ENCODE assay signal across 29 mouse cellular contexts in the genomic region with DNA sequence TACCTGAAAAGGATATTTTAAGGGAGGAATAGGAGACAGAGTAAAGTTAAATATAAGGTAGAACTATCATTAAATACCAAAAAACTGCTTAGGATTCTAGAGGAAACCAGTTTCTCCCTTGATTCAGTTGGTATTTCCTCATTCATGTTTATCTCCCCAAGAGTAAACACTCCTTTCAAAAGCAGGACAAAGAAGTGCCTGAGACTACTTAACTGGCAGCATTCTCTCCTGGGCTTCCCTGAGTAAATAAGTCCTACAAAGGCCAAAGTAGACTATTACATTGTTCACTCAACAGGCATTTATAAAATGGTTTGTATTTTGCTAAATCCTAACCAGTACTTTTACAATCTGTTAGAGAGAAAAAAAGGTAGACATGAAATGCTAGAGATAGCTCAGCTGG. TPM values are rescaled to one million over a fixed set of nuclear protein-coding genes. Genes with fewer than 3 reads are reported as not detected.
DNase-seq lines count a peak whose midpoint lies in the region; ATAC-seq and TF ChIP-seq lines count a peak whose summit lies in the region.
"Had no signal": no experiment of that assay in that cellular context is flagged by ENCODE, and none has a peak within 500 bp of the region (broad histone marks: within the 10 kb centered on the region; RNA-seq: fewer than 3 reads in every experiment).

No protein-coding gene starts in this region.

- H3K9me3 ChIP-seq in heart, postnatal 0 days (replicated peaks; ENCODE audit: control insufficient read depth, low read length): no peaks in the 10 kb centered on the region
- H3K9me3 ChIP-seq in heart, embryonic 12.5 days (replicated peaks): no peaks in the 10 kb centered on the region
- H3K9me3 ChIP-seq in lung, postnatal 0 days (ENCODE audit: low read length): no peaks in the 10 kb centered on the region
- no peaks in the 10 kb centered on the region for H3K9me3 ChIP-seq in stomach, postnatal 0 days (ENCODE audit: control insufficient read depth, low read length)
- H3K9me3 ChIP-seq: embryonic facial prominence, embryonic 10.5 days; embryonic facial prominence, embryonic 15.5 days; heart, embryonic 13.5 days; intestine, embryonic 15.5 days; limb, embryonic 12.5 days had no signal

- no peak overlapping the region for H3K9ac ChIP-seq in heart, postnatal 0 days (replicated peaks; ENCODE audit: low read depth, low read length)
- H3K9ac ChIP-seq in heart, embryonic 12.5 days: no peak overlapping the region
- H3K9ac ChIP-seq in lung, postnatal 0 days (replicated peaks; ENCODE audit: low read depth): no peak overlapping the region
- H3K9ac ChIP-seq in stomach, postnatal 0 days (ENCODE audit: low read length): no peak overlapping the region
- H3K9ac ChIP-seq: embryonic facial prominence, embryonic 15.5 days; heart, embryonic 13.5 days; intestine, embryonic 15.5 days; limb, embryonic 12.5 days had no signal

- ATAC-seq in heart, postnatal 0 days (ENCODE audit: insufficient read depth, low read depth): no peak
- no peak for ATAC-seq in heart, embryonic 12.5 days (ENCODE audit: insufficient number of reproducible peaks, low FRiP score)
- peak; percentile 32; the same call in 1 of the 2 replicates for ATAC-seq in lung, postnatal 0 days
- peak; percentile 56; the same call in 1 of the 2 replicates for ATAC-seq in stomach, postnatal 0 days (ENCODE audit: low FRiP score, low TSS enrichment)
- ATAC-seq: activated CD4-positive, CD25-positive, alpha-beta regulatory T cell, adult 4 months; forebrain, embryonic 14.5 days; hindbrain, postnatal 0 days; intestine, embryonic 15.5 days; Patski had no signal

- H3K4me2 ChIP-seq in heart, postnatal 0 days (ENCODE audit: low read depth, low read length): no peak overlapping the region
- no peak overlapping the region for H3K4me2 ChIP-seq in heart, embryonic 12.5 days
- 0 out of 2 replicates have a peak overlapping the region, but pooled peaks have one; percentile 6 for H3K4me2 ChIP-seq in lung, postnatal 0 days (replicated peaks; ENCODE audit: low read depth, low read length)
- no peak overlapping the region for H3K4me2 ChIP-seq in stomach, postnatal 0 days (replicated peaks; ENCODE audit: low read depth)
- H3K4me2 ChIP-seq: embryonic facial prominence, embryonic 15.5 days; heart, embryonic 13.5 days; intestine, embryonic 15.5 days; limb, embryonic 12.5 days; liver, embryonic 11.5 days had no signal

- no peaks in the 10 kb centered on the region for H3K27me3 ChIP-seq in heart, postnatal 0 days (ENCODE audit: control insufficient read depth, insufficient read depth, low read length)
- no peaks in the 10 kb centered on the region for H3K27me3 ChIP-seq in heart, embryonic 12.5 days (replicated peaks)
- H3K27me3 ChIP-seq in lung, postnatal 0 days (replicated peaks; ENCODE audit: insufficient read depth, low read length): no peaks in the 10 kb centered on the region
- H3K27me3 ChIP-seq in stomach, postnatal 0 days (ENCODE audit: control insufficient read depth, insufficient read depth, low read length): no peaks in the 10 kb centered on the region
- H3K27me3 ChIP-seq: embryonic facial prominence, embryonic 15.5 days; heart, embryonic 13.5 days; intestine, embryonic 15.5 days; limb, embryonic 12.5 days; Patski had no signal

- H3K4me1 ChIP-seq in heart, postnatal 0 days (ENCODE audit: control insufficient read depth, insufficient read depth): no peaks in the 10 kb centered on the region
- no peaks in the 10 kb centered on the region for H3K4me1 ChIP-seq in heart, embryonic 12.5 days (replicated peaks)
- no peaks in the 10 kb centered on the region; the same call in 1 of the 2 replicates for H3K4me1 ChIP-seq in lung, postnatal 0 days (ENCODE audit: insufficient read depth, low read depth, low read length)
- H3K4me1 ChIP-seq in stomach, postnatal 0 days (replicated peaks; ENCODE audit: control insufficient read depth, insufficient read depth): no peaks in the 10 kb centered on the region
- H3K4me1 ChIP-seq: embryonic facial prominence, embryonic 15.5 days; heart, embryonic 13.5 days; intestine, embryonic 15.5 days; limb, embryonic 12.5 days had no signal

- no peak for TF ChIP-seq EP300 in heart, postnatal 0 days (IDR thresholded peaks at IDR 0.05; ENCODE audit: low read depth)
- 0 out of 2 replicates have a peak, but pooled peaks have one; percentile 34 for TF ChIP-seq EP300 in lung, postnatal 0 days (IDR thresholded peaks at IDR 0.05)
- TF ChIP-seq EP300 in stomach, postnatal 0 days (optimal IDR thresholded peaks at IDR 0.05): no peak

- H3K36me3 ChIP-seq in heart, postnatal 0 days (replicated peaks; ENCODE audit: control insufficient read depth, insufficient read depth, low read length): no peaks in the 10 kb centered on the region
- no peaks in the 10 kb centered on the region for H3K36me3 ChIP-seq in heart, embryonic 12.5 days
- H3K36me3 ChIP-seq in lung, postnatal 0 days (ENCODE audit: insufficient read depth, low read length): no peaks in the 10 kb centered on the region
- no peaks in the 10 kb centered on the region for H3K36me3 ChIP-seq in stomach, postnatal 0 days (ENCODE audit: control insufficient read depth, insufficient read depth, low read length)
- H3K36me3 ChIP-seq: embryonic facial prominence, embryonic 10.5 days; embryonic facial prominence, embryonic 15.5 days; intestine, embryonic 15.5 days; limb, embryonic 12.5 days had no signal

- DNase-seq in heart, postnatal 0 days (ENCODE audit: low spot score): peak; percentile 26
- peak; percentile 46 for DNase-seq in lung, postnatal 0 days (ENCODE audit: low spot score)
- no peak for DNase-seq in lung, postnatal 10 days
- peak; percentile 76 for DNase-seq in R1 (ENCODE audit: low read depth, low spot score)
- no peak for DNase-seq in stomach, postnatal 0 days (ENCODE audit: low spot score)
- DNase-seq in kidney, adult 9 months: no peak
- DNase-seq: adrenal gland, adult 2 months; adrenal gland, postnatal 36 days; B cell, adult 2 months; cerebellum, adult 18-20 months; cerebellum, postnatal 10 days; gastrocnemius, postnatal 36 days; heart, postnatal 14 days; kidney, postnatal 4 days; layer of hippocampus, adult 9-11 months; right cerebral cortex, postnatal 25 days; thymus, postnatal 4 days had no signal

- H3K27ac ChIP-seq in heart, postnatal 0 days (ENCODE audit: low read depth): no peak overlapping the region
- no peak overlapping the region for H3K27ac ChIP-seq in heart, embryonic 12.5 days (ENCODE audit: poor library complexity, severe bottlenecking)
- no peak overlapping the region for H3K27ac ChIP-seq in lung, postnatal 0 days (ENCODE audit: low read length)
- no peak overlapping the region for H3K27ac ChIP-seq in stomach, postnatal 0 days (replicated peaks)
- H3K27ac ChIP-seq: embryonic facial prominence, embryonic 10.5 days; embryonic facial prominence, embryonic 15.5 days; heart, embryonic 13.5 days; hindbrain, postnatal 0 days; intestine, embryonic 15.5 days; kidney, postnatal 0 days; limb, embryonic 12.5 days had no signal

- no peak for TF ChIP-seq CTCF in heart, postnatal 0 days (IDR thresholded peaks at IDR 0.05; ENCODE audit: low read depth)
- TF ChIP-seq CTCF in lung, postnatal 0 days (IDR thresholded peaks at IDR 0.05): no peak
- TF ChIP-seq CTCF in stomach, postnatal 0 days (IDR thresholded peaks at IDR 0.05; ENCODE audit: low read depth): no peak

- H3K4me3 ChIP-seq in heart, postnatal 0 days (ENCODE audit: low read depth, low read length): no peak overlapping the region
- H3K4me3 ChIP-seq in heart, embryonic 12.5 days: no peak overlapping the region
- no peak overlapping the region for H3K4me3 ChIP-seq in lung, postnatal 0 days (ENCODE audit: low read depth, low read length)
- H3K4me3 ChIP-seq in stomach, postnatal 0 days (ENCODE audit: low read depth, low read length): no peak overlapping the region
- H3K4me3 ChIP-seq: embryonic facial prominence, embryonic 10.5 days; embryonic facial prominence, embryonic 15.5 days; heart, embryonic 13.5 days; intestine, embryonic 15.5 days; limb, embryonic 12.5 days had no signal

RNA-seq across cellular contexts. Expression of a gene that starts 22.2 kb away (rescaled TPM):
- 23.9 and 40.9 TPM in 2 replicates for total RNA-seq in heart, postnatal 0 days (2014; rRNA removed; ENCODE audit: low replicate concordance)
- 7.0 and 9.1 TPM in 2 replicates for polyA plus RNA-seq in heart, postnatal 0 days (2015; fragmentation: Nextera tagmentation; extraction: Ambion mirVana)
- 18.2 and 18.7 TPM in 2 replicates for polyA plus RNA-seq in heart, embryonic 12.5 days (2016; fragmentation: Nextera tagmentation; extraction: Ambion mirVana)
- polyA plus RNA-seq in lung, postnatal 0 days (2015; fragmentation: Nextera tagmentation; extraction: Ambion mirVana): 9.1 and 10.4 TPM in 2 replicates
- polyA plus RNA-seq in stomach, postnatal 0 days (2015; fragmentation: Nextera tagmentation; extraction: Ambion mirVana): 9.8 and 10.1 TPM in 2 replicates

Comparison
In these comparisons a context has a peak if more than half of its experiments do, and no peak if none do; other contexts are left out.
1. DNase-seq: peak in heart, postnatal 0 days (single experiment), lung, postnatal 0 days (single experiment) and R1 (single experiment); none in lung, postnatal 10 days (single experiment), stomach, postnatal 0 days (single experiment) and kidney, adult 9 months (single experiment).
2. ATAC-seq: peak in lung, postnatal 0 days (single experiment) and stomach, postnatal 0 days (single experiment); none in heart, postnatal 0 days (single experiment) and heart, embryonic 12.5 days (single experiment).